Mouse (Mus musculus): ENCODE measurements around the gene Kctd8. TPM values are rescaled to one million over a fixed set of nuclear protein-coding genes. Genes with fewer than 3 reads are reported as not detected.
"Not testable (repeated sequence)": the region's sequence is repeated elsewhere in the genome, so short reads cannot be mapped to it uniquely, and the experiment has no call there.

Gene Kctd8
- total RNA-seq (2021) = 1 to 10 TPM; 7.0 to 7.5 TPM
- long read RNA-seq, transcript Kctd8-201 (2 exons, 2,859 nt) = major isoform, 5 of 7 reads
- long read RNA-seq, partial matches to known transcripts = 0 of 7 reads
- long read RNA-seq, other reads (novel, unspliced or antisense) = 2 of 7 reads

DNA sequence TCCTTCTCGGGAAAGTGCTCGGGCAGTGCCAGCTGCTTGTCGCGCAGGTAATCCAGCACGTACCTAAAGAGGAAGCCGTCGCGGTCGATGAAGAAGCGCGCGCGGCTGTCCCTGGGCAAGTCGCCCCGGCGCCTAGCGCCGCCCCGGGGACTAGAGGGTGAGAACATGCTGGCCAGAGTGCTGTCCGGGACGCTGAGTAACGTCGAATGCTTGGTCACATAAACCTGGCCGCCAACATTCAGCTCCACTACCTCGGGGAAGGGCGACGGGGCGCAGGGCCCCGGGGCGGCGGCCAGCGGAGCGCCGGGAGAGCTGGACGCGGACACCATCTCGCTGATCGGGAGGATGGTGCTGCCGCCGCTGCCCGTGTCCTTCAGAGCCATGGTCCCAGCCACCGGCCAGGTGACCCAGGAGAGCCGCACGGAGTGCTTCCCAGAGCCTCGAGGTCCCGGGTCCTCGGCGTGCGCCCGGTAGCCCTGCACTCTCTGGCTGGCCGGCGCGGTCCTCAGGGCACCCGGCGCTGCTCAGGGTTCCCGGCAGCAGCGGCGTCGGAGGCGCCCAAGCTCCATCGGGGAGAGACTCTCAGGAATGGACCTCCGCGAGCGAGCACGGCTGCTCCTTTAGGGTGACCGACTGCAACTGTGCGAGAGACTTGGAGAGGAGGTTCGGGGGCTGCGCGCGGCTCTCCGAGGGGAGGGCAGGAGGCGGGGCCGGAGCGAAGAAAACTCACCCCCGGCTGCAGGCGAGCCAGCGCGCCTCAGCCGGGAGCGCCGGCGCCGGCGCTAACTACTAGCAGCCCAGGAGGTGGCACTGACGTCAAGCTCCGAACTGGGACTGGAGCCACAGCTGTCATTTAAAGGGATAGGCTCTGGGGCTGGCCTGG is at the start of gene Kctd8:
TSS of gene Kctd8 (minus strand) at position 761 of the 883 bp plus-strand sequence.
- peak; percentile 69 to 78 for DNase-seq (ENCODE audit: low spot score in 2 of 2)

DNA sequence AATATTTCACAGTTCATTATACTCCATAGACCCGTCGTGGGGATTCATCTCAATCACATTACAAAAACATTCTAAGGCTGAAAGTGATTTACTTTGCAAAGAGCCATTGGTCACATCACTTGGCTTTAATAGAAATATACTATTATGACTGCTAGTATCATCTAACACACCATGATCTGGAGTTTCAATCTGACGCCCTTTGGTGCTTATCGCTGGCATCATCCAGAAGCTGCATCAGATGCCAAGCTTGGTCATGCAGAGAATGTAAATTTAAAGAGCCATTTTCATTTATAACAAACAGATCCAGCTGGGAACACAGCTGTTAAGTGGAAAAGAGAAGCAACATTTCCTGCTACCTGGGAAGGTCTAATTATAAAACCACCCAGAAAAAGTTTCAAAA is 37.6 kb upstream of the Kctd8 start:
- DNase-seq (ENCODE audit: low spot score in 2 of 2) = no peak

DNA sequence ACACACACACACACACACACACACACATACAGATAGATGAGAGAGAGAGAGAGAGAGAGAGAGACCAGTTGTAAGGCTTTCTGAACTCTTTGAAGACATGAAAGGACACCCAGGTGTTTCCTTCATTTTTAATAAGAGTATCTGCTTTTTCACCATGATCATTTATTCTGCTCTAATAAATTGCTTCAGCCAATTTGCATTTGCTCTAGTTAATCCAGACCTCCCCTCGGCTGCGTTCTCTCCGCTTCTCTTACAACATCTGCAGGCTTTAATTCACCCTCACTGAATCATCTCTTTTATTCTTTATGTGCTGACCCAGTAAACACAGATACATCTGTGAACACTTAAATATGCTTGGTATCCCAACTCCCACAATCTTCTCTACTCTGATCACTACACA is 9.1 kb upstream of the Kctd8 start:
- no peak for DNase-seq (ENCODE audit: low spot score in 2 of 2)

DNA sequence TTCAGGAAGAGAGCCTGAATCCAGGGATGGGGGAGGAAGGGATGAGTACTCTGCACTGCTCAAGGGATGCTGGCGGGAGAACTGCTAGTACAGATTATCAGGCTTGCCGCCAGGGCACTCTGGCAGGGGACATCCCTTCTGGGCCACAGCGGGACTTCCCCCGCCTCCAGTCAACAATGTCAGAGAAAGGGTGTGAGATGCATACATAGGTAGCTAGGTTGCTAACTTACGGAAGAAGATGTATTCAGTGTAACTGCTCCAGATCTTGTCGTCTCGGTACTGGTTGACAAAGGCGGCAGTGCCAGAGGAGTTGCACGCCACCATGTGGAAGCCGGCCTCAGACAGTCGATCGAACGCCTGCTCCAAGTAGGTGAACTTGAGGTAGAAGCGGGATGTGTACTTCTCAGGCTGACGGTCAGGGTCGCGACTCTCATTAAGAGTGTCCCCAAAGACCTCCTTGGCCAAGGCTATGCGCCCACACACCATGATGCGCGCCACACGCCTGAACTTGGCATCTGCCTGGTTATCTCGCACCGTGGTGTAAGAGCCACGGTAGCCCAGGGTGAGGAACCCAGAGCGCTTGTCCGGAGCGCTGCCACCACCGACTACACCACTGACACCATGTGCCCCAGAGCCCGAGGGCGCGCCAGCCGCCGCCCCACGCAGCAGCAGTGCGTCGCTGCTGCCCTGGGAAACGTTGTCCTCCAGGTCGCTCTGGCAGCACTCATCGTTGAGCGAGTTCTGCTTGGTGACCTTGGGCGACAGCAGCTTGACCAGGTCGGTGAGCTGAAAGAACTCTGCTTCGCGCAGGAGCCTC is 1.2 kb downstream of the Kctd8 start:
- DNase-seq (ENCODE audit: low spot score in 2 of 2) = peak; percentile 31 to 63

DNA sequence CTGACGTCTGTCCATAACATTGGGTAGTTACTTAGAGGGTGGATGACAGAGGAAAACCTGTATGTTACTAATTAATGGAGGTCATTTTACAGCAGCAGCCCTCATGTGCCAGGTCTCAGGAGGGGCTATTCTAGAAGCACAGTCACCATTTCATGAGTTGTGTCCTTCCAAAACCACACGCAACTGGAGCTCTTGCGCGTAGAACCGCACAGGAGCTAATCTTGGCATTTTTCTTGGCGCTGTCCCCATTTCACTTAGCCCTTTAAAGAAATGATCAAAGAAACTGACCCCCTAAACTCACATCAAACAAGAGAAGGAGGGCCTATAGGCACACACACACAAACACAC is 1.9 kb downstream of the Kctd8 start:
- no peak for DNase-seq (ENCODE audit: low spot score in 2 of 2)

DNA sequence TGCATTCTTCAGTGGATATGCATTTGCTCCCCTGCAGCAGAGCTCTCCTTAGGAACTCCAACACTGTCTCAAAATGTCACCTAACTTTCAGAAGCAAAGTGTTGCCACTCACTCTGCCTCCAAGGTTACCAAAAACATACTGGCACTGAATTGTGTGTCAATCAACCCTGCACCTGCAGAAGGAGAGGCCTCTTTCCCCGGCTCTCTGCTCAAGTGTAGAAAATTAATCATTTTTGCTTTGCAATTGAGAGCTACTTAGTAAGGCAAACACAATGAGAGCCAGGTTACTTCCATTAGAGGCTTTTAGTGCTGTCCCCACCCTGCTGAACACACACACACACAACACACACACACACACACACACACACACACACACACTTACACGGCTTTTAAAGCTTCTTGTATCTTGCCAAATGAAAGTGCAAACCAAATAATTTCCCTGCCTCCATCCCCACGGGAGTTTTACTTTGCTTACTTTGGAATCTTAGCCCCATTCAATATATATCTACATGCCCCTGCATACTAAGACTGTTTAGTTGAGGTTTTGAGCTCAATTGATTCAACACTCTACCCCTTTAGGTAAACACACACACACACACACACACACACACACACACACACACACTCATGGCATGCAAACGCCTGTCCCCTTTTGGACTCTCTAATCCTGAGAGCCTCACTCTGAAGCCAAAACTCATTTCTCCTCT is 2.4 kb downstream of the Kctd8 start:
- no peak for DNase-seq (ENCODE audit: low spot score in 2 of 2)

DNA sequence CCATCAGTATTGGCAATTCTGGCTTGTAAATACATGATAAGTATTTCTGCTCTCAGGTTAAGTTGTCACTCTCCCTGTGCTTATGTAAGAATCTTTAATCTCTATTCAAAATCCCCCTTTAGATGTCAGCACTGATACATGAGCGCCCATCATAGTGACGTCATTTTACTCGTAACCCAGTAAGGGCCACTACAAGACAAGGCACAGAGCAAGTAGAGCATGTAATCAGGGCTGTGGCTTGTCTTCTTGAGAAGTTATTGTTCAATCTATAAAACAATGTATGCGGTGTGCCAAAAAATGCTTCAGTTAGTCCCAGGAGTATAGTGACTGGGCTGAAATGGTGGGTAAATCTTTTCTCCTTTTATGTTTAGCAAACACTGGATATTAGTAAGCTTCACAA is 13.9 kb downstream of the Kctd8 start:
- DNase-seq (ENCODE audit: low spot score in 2 of 2) = no peak

DNA sequence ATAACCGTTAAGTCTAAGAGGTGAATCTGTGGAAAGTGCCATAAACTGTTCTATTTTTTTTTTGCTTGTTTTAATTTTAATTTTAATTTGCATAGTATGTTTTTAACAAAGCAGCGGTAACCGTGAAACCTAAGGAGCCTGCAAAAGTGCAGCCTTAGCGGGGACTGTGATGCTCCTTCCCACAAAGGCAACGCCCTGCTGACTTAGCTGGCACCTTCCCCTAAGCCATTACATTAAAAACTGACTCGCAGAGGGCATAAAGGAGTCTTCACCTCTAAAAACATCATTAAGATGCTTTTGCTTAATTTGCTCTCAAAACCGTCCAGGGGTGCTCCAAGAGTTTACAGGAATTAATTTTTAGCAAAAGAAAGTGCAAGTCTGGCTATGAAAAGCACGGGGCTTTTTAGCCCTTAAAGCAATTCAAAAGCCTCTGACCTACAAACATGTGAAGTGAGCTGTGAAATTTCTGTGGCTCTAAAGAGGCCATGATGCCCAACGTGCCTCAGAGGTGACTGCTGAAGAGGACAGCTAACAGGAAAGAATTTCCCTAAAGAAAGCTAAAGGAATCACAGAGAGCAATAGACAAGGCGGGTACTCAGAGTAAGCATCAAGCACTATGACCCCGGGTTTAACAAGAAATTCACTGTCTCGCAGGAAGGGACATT is 16.8 kb downstream of the Kctd8 start:
- DNase-seq (ENCODE audit: low spot score in 2 of 2) = no peak

DNA sequence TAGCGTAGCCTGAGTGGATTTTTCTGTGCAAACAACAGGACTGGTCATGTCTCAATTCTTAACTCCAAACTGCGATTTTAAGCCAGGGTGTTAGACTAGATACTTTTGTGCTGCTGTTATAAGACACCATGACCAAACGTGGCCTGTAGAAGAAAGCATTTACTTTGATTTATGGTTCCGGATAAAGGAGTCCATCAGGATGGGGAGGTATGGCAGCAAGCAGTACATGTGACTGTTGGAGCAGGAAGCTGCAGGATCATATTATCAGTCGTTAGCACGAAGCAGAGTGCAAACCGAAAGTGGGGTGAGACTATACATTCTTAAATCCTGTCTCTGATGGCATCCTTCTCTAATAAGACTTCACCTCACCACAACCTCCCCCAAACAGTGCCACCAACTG is 28.9 kb downstream of the Kctd8 start:
- no peak for DNase-seq (ENCODE audit: low spot score in 2 of 2)

DNA sequence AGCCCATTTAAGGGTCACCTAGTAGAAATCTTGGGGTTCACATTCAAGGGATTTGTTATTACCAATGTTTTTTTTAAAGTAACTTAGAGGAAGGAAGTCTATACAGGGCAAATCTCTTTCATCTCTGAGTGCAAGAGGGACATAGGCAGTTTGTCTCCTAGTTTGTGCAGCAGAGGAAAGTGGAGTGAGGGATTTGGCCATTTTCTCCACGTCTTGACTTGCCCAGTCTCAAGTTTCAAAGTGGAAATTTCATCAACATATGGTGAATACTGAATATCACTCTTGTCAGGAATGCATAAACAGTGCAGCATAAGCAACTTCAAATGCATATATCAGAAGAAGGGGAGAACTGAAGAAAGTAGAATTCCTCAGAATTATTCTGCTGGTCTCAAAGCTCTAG is 39.8 kb downstream of the Kctd8 start:
- DNase-seq (ENCODE audit: low spot score in 2 of 2) = no peak

DNA sequence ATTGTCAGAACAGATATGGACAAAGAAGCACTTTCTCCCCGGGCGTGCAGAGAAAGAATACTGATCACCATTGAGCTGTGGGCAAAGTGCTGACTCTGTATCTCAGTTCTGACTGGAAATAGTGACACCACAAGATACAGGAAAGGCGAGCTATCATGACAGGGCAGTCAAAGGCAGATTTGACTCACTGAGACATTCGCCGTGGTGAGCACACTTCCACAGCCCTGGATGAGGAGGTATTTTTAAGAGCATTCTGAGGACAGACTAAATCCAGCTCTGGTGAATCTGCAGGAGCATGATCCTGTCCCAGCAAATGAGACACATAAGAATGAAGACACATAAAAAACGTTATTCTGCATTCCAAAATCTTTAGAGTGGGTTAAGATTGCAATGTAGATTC is 49.1 kb downstream of the Kctd8 start:
- DNase-seq (ENCODE audit: low spot score in 2 of 2) = no peak

DNA sequence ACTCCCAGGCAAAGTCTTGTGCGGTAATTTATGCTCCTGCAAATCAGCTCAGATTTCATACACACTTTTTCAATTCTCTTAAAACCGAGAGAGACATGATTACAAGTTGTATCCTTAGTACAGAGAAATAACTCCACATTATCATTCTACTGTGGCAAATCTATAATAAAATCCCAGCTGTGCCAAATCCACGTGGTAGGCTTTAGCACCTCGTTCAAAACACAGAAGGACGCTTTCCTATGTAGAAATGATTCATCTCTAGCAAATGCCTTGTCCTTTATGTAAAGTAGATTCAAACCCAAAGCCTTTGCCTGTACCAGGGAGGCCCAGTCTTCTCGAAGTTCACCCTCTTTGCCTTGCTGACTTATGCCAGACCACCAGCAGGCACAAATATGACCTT is 57.1 kb downstream of the Kctd8 start:
- DNase-seq (ENCODE audit: low spot score in 2 of 2) = no peak

DNA sequence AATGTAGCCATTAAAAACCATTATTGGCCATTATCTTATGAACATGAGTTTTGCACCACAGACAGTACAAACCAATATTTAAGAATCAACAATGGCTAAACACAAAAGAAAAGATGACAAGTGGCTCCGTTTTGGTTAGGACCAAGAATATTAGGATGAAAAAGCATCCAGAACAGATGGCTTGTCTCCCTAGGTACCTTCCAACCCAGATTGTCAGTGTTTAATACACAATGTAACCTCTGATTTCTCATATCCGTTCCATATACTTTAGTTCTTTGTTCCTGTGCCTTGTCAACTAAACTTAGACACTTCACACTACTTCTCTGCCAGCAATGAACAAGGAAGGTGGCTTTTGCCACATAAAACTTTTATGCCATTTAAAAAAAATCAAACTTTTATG is 89.1 kb downstream of the Kctd8 start:
- no peak for DNase-seq (ENCODE audit: low spot score in 2 of 2)

DNA sequence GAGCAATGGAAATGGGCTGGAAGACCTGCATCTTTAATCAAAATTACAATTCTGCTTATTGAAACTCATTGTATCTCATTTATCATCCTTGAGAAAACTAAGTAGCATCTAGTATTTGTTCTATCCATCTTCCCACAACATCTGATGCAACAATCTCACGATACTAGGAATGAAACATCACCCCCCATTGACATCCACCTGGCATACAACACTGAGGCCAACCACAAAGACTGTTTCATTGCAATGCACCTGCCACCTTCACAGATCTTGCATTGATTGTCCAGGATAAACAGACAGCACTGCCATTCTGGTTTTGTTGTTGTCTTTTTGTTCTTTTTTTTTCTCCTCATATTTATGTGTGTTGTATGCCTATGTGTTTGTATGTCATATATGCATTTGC is 99.5 kb downstream of the Kctd8 start:
- DNase-seq (ENCODE audit: low spot score in 2 of 2) = no peak

DNA sequence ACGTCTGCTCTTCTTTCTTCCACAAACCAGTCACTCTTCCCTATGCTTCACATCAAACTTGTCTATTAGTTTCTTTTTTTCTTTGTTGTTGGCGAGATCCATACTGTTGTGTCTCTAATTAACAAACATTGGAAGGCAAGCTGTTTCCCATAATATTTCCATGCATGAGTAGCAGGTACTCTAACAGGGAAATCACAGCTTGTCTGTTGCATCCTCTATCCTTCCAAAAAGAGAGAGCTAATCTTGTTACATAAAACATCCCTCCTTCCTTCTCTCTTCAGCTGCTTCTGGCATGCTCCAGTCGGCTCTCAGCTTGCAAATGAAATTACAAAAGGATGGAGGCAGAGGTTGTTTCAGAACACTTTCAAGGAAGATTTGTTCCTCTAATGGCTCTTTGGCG is 107.9 kb downstream of the Kctd8 start:
- DNase-seq (ENCODE audit: low spot score in 2 of 2) = no peak

DNA sequence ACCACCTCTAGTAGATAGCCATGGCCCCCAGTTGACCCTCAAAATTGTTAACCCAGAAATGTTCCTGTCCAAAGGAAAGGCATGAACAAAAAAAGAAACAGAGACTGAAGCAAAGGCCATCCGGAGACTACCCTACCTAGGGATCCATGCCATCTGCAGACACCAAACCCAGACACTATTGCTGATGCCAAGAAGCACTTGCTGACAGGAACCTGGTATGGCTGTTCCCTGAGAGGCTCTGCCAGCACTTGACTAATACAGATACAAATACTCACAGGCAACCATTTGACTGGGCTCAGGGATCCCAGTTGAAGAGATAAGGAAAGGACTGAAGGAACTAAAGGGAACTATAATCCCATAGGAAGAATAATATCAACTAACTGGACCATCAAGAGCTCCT is 109.8 kb downstream of the Kctd8 start:
- not testable (repeated sequence) for DNase-seq (ENCODE audit: low spot score in 2 of 2)

DNA sequence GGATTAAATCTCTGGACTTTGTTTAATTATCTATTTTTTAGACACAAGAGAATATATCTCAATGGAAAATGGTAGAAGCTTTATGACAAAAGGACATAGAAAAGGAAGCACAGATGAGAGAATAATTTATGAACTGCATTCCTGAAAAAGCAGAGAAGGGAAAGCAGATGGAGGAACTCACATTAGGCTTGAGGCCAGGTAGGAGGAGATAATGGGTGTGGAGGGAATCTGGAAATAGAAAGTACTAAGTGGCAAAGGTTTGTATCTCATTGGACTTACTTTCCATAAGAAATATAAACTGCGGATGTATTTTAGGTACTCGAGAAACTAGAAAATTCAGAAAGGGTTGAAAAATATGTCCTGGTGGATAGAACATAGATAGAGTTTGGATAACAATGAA is 114.3 kb downstream of the Kctd8 start:
- no peak for DNase-seq (ENCODE audit: low spot score in 2 of 2)

DNA sequence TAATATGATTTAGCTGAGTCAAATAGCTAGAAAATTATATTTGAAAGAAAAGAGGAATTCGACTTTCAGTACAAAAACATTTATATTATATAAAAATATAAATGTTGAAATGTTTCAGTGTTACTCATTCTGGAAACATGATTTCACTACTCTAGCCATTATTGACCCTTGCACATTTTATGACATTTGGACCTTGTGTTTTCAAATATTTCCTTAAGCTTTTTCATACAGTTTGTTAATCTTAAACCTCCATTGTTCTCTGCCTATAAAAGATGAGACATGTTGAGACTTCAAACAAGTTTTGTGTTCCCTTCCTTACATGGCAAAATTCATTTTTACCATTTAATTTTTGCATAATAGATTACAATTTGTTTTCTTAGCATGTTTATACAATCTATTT is 118.9 kb downstream of the Kctd8 start:
- no peak for DNase-seq (ENCODE audit: low spot score in 2 of 2)

DNA sequence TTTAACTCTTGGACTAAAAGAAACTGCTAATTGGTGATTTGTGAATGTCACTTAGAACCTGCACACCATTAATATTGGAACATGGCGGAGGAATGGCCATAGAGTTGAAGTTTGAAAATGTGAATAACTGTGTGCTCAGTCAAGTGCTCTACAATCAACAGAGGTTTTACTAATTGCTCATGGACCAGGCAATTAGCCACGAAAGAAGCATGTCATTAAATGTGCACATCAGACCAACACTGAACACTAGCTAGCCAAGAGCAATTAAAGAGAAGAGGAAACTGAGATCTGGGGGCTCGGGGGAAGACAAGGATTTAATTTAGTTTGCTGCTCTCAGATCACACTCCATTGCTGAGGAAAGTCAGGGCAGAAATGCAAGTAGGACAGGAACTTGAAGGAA is 126.3 kb downstream of the Kctd8 start:
- no peak for DNase-seq (ENCODE audit: low spot score in 2 of 2)

DNA sequence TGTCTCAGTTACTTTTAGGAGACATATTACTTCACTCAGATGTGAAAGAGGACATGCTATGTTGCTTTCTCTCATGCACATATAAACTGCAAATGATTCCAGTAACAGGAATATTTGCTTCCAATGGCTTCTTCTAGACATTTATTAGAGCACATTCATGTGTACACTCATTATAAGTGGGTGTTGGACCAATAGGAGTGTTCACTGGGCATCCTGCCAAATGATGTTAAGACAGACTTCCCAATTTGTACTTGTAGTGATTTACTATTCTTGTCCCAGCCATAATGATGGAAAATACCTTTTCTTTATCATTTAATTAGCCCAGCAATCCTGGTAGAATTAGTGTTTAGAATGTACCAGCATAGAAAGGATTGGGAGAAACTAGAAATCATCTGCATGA is 132.1 kb downstream of the Kctd8 start:
- DNase-seq (ENCODE audit: low spot score in 2 of 2) = no peak

DNA sequence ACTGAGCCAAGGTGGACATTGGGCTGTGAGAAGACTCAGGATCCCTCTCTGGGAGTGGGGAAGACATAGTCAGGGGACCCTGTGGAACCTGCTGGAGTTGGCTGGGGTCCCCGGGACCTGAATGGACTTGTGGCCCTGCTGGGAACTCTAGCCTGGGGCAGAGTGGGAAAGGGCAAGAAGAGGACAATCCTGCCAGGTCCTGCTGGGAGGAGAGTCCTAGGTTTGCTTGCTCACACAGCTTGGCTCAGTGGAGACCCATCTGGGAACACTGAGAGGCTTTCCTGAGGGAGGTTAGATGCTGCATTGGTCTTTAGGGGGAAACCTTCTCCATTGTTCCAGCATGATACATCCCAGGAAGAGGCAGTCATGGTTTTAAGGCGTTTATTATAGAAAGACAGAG is 133.8 kb downstream of the Kctd8 start:
- no peak for DNase-seq (ENCODE audit: low spot score in 2 of 2)
